Mouse (Mus musculus) ovary, postnatal 36 days (tissue): ENCODE results near the gene Slc22a1.
A peak's percentile ranks its signal among the peaks of the same experiment; 100 is the strongest.

Experiments
- DNase-seq: peaks from one replicate; pipeline ENCODE4 v3.0.0; 2022; ENCODE audit warnings: low spot score, mixed read lengths

Gene Slc22a1

DNA sequence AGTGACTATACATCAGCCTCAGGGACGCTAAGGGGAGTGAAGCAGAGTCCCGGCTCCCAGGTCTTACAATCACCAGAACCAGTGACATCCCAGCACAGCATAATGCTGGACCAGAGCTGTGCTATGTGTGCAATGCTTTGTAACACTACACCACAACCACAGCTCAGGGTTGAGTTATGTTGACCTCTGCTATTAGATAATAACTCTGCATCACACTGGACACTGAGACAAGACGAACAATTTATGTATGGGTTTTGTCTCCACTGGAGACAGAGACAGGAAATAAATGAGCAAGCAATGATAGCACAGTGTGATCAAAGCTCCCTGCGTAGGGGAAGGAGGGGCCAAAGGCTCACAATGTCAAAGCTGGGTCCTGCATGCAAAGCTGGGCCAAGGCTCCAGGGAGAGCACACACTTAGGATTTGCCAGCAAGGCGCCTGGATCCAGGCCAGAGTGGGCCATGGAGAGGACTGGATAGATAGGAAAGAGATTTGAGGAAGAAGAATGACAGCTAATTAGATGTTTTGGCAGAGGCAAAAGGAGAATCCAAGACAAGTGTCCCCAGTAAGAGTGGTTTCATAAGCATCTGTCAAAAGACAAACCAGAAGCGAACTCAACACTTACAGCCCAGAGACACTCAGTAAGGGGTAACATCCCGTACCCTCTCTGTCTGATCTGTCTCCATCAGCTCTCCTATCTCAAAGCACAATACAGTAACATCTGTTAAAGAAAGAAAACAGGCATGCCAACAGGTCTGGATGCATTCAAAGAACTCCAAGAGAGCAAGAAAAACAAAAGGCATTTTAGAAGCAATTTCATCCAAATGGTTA is 43.6 kb downstream of the Slc22a1 start:
- DNase-seq, result peak; percentile 25

DNA sequence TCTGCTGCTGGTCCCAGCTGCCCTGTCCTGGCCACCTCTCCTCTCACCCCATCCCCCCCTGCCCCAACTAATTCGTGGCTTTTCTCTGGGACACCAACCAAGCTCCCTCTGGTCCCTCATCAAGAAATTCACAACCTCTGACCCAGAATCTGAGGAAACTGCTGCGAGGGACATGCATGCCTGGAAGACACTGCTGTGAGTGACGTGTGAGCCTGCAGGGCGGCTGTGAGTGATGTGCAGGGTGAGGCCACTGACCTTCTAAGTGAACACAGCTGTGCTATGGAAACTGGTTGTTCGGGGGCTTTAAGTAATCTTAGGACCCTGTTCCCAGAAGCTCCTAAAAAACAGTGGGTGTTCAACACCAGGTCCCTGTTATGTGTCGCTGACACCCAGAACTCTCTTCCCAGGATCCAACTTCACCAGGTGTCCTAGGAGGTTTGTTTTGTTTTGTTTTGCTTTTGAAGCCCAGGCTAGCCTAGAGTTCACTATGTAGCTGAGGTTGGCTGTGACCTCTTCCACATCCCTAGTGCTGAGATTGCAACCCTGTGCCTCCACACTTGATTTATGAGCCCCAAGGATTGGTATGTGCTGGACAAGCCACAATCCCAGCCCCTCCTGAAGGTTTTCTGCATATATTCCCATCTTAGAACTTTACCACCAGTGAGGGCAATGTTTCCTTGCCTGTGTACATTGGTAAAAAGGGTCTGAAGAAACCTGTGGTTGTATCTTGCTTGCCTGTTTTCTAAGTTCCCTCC is 44.5 kb downstream of the Slc22a1 start:
- DNase-seq, result no peak

DNA sequence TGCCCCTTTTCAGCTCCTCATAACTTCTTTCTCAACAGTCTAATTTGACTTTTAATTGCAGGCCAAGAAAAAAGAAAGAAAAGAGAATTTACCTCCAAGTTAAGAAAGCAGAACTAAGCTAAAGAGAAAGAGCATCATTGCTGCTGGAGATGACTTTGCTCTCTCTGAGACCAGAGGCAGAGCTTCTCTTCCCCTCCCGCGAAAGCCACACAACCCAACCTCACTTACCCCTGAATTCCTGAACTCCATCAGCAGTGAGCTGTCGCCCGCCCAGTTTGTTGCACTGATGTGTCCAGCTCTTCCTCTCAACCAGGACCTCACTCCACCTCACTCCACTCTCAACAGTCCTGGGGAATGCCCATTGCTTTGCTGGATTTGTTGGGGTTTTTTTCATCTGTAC is 47.6 kb downstream of the Slc22a1 start:
- DNase-seq, result no peak

DNA sequence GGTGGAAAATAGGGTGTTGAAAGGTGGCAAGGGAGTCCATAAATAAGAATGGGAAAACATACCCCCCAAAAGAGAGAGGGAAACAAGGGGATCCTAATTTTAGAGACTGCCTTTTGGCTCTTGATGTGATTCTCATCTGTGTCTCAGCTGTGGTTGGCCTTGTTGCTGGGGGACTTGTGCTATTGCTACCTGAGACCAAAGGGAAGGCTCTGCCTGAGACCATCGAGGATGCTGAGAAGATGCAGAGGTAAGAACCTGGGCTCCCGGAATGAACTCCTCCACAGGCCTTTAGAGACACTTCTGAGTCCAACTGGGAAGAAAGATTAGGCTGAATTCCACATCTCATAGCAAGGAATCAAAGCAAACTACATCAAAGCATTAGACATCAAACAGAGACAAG is 56.0 kb downstream of the Slc22a1 start:
- DNase-seq, result no peak

DNA sequence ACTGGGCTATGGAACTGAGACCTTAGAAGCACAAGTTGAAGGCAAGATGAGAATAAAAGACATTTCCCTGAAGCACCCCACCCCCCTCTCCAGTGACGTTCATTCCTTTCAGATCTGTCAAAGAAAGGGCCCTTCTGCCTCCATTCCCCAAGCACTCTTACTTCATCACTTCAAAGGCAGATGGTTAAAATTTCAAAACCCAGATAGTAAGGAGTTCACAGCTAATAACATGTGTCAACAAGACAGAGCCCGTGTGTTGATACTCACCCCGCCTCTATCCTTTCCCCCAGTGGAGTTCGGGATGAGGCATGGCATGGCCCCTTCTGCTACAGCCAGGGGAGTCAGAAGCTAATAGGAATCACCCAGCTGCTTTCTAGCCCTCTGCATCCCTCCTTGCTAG is 60.2 kb downstream of the Slc22a1 start:
- DNase-seq, result no peak

DNA sequence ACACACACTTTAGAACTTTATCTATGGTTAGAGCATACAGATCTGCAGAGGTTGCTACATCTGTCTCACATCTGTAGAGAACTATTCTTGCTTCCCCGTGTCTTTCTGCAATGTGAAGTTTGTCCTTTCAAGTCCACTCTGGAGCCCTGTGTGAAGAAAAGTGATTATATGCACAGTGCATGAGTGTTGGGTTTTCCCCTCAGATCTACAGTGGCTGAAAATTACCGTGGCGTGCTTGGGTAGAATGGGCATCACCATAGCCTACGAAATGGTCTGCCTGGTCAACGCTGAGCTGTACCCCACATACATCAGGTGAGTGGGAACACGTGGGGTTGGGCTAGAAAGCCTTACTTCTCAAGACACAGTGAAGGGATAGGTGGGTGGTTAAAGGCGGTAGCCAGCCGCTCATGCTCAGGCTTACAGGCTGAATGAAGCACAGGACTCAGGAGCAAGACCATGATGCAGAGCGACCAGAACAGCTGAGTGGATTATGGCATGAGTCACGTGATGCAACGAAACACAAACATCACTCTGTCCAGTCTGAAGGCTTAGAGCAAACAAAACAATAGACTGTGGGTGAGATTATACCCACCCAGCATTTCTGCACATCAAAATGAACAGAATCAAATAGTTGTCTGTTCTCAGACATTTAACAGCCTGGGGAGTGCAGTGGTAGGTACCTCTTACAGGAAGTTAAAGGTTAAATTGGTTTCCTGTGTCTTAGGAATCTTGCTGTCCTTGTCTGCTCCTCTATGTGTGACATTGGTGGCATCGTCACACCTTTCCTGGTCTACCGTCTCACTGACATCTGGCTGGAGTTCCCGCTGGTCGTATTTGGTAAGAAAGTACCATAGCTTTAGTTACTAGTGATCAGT is 60.9 kb downstream of the Slc22a1 start:
- DNase-seq, result no peak

DNA sequence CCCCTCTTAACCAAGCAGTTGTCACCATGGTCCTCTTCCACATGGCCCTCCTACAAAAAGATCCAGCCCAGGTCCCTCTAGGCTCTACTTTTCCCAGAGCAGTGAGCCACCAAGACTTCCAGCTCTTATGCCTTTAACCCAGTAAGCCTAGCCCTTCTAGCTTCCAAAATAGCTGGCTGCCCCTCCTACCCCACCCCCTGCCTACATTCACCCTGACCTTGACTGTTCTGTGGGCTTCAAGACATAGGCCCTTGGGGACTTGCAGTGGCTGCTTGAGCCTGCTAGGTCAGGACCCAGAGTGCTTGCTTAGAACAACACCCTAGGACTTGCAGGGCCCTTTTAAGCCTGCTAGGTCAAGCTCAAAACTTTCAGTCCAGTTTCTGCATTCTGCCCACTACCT is 68.4 kb downstream of the Slc22a1 start:
- no peak for DNase-seq

DNA sequence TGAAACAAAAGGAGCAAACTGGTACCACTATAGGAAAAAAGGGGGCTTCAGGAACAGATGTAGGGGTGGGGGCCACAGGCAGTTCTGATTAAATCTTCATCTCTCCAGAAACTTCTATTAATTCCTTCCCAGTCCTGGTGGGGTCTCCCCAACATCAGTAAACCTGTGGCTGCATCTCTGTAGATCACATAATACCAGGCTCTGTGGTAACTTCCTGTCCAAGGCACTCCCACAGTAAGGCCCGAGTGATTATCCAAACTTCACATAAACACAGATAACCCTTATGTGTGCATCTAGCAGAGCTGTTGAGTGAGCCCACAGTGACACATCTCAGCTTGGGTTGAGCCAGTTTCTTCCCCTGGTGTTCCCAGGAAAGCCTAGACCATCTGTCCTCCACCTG is 69.0 kb downstream of the Slc22a1 start:
- no peak for DNase-seq
